Mouse (Mus musculus) layer of hippocampus, postnatal 14 days (tissue): ENCODE measurements around the gene Ext2. TPM values are rescaled to one million over a fixed set of nuclear protein-coding genes. Genes with fewer than 3 reads are reported as not detected.

Experiments
- DNase-seq, 2 experiments: peaks; one replicate each; pipeline ENCODE4 v3.0.0; 2021 to 2022; ENCODE audit warnings: low spot score in 2 of 2, mixed read lengths in 1 of 2
- total RNA-seq, 2 experiments: library from RNA; stranded (reverse); gene quantifications; 2 replicates each; pipeline ENCODE4 v1.2.3; 2021

Gene Ext2
- total RNA-seq, 2 experiments from 2014 or later, result 50.7 to 58.4 TPM

DNA sequence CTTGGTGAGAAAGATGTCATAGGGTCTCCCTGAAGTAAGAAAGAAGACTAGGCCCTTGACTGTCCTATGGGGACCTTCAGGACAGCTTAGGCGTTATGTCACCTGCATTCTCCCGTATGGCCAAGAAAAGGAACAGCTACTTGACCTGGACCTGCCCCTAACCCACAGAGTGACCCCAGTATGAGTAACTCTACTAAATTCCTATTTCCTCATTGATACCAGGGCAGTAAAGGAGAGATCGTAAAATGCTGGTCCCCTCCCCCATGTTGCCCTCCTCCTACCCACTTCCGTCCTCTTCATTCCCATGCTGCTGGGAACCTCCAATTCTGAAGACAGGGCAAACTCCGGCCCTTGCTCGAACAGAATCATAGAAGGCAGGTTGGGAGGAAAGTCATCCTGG lies 177.6 kb downstream of the Ext2 start:
- DNase-seq, result no peak

DNA sequence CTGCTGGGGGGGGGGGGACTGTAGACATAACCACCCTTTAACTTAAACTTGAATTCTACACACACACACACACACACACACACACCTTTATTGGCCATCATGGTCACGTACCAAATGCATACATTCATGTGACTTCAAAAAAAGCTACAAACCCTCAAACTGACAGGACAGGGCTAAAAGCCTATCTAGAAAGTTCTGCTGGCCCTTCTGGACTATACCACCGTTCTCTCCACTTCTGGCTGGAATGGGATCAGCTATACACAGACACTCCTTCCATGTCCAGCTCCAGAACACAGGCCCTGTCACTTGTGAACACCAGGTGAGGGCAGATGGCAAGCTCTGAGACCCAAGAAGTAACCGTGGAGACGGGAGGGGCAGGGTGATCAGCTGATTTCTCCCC lies 178.1 kb downstream of the Ext2 start:
- no peak for DNase-seq

DNA sequence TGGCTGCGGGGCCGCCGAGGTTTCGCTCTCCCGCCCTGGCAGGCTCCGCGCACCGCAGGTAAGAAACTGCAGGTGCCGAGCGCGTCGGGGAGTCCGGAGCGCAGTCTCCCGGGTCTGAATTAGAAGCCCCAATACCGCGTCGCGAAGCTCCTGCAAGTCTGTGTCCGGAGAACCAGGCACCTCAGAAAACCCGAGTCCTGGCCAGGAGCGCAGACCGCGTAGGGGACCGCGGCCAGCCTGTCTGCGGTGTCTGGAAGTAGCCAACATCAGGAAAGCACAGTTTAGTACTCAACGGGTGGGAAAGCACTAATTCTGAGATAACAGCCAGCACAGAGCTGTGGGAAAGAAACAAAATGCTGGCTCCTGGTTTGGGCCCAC lies 179.0 kb downstream of the Ext2 start:
- no peak for DNase-seq

DNA sequence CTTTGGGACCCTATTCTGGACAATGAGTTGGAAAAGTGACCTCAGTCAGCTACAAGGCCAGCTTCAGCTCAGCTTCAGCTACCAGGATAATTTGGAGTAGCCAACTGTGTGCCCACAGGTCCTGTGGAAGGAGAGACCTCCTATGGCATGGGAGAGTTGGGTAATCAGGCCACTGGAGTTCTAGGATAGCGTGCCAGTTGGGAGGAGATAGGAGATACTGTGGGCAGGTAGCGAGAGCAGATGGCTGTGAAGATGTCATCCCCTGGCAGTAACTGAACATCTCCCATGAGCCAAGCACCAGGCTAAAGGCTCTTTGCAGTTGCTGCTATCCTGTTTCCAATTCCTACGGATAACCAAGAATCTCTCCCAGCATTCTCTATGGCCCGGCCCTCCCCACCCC lies 187.8 kb downstream of the Ext2 start:
- DNase-seq, result no peak

DNA sequence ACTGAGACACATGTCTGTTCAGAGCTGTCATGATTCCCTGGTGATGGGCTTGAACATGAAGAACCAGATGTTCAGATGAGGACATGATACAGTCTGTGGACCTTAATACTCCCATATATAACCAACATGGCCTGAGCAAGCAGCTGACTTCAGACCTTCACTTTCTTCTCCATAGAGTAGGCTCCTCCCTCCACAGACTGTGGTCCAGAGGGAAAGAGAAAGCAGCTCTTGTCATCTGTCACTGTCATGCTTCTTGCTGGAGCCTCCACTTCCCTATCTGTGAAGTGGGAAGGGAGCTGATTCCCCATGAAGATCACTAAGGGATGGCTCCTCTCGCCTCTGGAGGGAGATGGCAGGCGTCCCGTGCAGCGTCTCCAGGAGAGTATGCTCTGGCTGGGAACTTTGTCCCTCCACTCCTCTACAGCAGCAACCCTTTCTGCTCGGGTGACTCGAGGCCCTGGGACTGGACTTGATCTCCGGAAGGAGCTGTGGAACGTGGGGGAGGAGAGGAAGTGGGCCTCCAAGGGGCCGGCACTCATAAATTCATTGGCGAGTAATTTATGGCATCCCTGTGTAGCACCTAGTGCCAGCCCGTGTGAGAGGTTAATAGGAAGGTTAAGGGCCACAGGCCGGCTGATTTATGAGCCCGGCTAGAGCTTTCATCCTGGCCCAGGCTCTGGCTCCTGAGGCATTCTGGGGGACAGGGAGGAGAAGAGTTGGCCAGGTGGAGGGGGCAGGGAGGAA lies 197.5 kb downstream of the Ext2 start:
- no peak for DNase-seq

DNA sequence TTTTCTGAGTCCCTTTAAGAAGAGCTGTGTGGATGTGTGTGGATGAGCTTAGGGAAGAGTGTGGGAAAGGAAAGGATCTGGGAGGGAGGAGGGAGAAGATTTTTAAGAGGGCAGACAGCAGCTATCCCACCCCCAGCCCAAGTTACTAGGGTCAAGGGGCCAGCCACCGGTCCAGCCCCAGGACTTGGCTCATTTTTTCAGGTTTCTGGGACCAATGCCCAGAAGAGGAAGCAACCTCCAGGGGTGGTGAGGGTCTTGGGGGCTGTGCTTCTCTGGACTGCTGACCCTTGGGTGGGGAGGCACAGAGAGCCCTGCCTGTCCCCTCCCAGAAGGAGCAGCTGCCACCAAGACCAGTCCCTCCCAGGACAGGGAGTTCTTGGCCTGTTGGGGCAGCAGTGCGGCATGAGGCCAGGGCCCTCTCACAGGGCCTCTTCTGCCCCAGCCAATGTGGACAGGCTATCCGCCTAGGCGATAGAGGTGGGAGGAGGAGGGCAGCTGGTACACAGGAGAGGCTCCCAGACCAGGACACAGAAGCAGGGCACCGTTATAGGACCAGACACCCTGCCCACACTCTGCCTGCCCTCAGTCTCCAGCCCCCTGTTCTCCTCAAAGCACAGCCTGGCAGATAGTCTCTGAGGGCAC lies 203.0 kb downstream of the Ext2 start:
- no peak for DNase-seq

DNA sequence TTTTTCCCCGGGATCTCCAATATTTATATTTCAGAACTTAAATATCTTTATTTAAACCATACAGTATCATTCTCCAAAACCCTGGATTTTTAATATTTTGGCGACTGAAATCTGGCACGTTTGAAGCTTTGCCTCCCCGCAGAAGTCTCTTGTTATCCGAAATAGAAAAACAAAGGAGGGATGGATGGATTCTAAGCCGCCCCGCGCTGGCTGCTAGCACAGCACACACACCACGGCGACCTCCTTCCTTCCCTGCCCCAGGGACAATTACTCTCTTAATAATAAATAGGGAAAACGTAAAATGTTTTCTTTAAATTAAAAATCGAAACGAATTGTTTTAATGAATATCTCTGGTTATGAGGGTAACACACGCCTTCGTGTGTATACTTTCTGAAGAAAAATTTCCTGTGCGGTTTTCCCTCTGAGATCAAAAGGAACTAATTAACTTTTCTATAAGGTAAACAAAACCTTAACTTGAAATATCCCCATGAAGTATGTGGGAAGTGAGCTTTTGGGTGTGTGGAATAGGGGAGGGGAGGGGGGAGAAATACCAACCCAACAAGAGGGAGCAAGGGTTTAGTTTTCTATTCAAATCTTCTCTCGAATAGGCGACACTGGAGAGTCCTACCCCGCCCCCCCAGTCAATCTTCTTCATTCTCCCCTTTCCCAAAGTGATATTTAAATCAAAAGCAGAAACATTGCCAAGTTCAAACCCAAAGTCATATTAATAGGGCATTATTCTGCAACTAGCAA lies 203.7 kb downstream of the Ext2 start:
- DNase-seq, result no peak

DNA sequence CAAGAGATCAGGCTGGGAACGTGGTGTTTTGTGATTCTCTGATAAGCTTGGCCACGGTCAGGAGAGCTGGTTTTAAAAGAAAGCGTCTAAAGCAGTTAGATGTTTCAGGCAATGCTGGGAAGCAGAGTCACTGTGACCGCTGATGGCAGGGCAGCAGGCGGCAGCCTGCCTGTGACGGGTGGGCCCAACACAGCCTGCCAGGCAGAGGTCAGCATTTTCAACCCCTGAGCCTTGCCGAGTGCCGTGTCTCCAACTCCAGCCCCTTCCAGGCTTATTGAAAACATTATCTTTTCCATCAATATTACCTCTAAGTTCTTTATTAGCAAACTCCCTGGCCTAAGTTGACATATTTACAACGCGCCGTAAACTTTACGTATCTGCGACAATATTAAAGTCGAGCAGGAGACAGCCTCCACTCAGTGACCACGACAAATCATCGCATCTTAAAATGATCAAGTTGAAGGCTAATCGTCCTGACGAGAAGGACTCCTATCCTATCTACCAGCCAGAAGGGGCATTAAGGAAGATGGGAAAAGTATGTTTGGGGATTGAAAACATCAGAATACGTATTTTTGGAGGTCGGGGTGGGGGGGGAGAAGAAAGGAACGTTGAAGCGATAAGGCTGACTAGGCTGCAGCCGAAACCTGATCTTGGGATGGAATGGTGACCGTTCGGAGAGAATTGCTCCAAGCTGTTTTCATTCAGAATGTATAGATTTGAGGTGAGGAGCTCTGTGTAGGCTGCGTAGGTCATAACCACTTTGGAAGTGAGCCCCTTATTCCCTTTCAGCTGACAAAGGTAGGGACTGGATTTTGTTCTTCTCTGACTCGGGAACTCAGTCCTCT lies 206.3 kb downstream of the Ext2 start:
- no peak for DNase-seq

DNA sequence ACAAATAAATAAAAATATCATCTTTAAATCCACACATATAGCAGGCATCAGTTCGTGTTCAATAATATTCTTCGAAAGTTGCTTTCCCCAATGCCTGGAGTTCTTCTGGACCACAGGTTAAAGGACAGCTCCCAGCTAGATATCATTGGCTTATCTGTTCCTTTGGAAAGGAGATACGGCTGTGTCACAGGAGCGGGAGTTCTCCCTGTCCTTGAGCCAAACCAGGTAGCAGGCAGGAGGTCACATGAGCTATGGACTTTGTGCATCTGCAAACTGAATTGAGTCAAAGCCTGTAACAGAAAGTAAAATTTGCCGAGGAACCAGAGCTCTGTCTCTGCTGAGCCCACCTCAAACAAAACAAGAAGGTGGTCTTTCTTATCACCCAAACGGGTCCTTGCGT lies 209.3 kb downstream of the Ext2 start:
- no peak for DNase-seq

Other genes starting within 250 kb of the Ext2 start
- under 1 TPM; 0.38 to 0.99 TPM for gene Alx4, start 180.2 kb downstream of the Ext2 start, total RNA-seq
- gene Accs, start 27.4 kb upstream of the Ext2 start, total RNA-seq, result 1 to 10 TPM; 4.4 to 4.7 TPM
- gene Accsl, start 46.6 kb upstream of the Ext2 start, total RNA-seq, result under 1 TPM; 0.72 to 0.90 TPM
- 10 to 100 TPM; 48.0 to 49.2 TPM for gene Gm13889, start 134.6 kb upstream of the Ext2 start, total RNA-seq
- gene Gm27027, start 173.8 kb upstream of the Ext2 start, total RNA-seq, result not detected
- gene Alkbh3, start 188.2 kb upstream of the Ext2 start, total RNA-seq, result 10 to 100 TPM; 21.0 to 26.7 TPM